Mouse (Mus musculus) splenic B cell, adult 2 months (primary cell): ENCODE results near the gene Smg7.
A peak's percentile ranks its signal among the peaks of the same experiment; 100 is the strongest.

Experiments used
- DNase-seq: peaks from one replicate; pipeline ENCODE4 v3.0.0-alpha.2; 2011; ENCODE audit warnings: low read depth, low spot score
- H3K27me3 ChIP-seq: 2 replicates; pipeline ENCODE4 v1.6.1; 2012; ENCODE audit warnings: mild to moderate bottlenecking, low read length, moderate library complexity, mixed read lengths; ENCODE audit not compliant: control insufficient read depth, poor library complexity, insufficient read depth, severe bottlenecking
- H3K36me3 ChIP-seq: 2 replicates; pipeline ENCODE4 v1.6.1; 2012; ENCODE audit warnings: mild to moderate bottlenecking, low read length, moderate library complexity, mixed read lengths; ENCODE audit not compliant: control insufficient read depth, poor library complexity, insufficient read depth, severe bottlenecking

The Smg7 gene

DNA sequence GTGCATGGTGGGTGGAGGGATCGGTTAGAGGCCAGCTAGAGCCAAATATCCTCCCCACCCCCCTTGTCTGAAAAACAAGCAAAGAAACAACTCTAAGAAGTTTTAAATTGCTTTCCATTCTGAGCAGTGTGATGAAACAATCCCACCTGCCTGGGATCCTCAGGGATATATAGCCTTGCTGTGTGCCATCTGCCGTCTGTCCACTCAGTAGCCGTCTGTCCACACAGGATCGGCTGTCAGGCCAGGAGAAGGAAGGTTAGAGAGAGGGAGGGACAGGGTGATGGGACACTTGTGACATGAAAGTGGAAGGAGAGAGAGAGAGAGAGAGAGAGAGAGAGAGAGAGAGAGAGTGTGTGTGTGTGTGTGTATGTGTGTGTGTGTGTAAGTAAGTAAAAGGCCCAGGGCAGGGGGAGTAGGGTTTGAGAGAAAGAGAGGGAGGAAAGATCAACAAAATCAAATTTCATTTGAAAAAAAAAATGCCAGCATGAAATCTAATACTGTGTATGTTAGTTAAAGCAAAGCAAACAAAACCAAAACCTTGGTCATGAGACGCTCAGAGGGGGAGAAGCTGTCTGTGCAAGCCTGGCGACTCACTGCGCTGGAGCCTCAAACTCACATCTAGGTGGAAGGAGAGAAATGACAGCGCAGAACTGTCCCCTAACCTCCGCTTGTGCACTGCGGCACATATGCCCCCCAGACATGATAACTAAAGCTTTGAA lies 73.7 kb downstream of the Smg7 start:
- Histone ChIP-seq H3K27me3 (no peaks in the 10 kb centered on the region), H3K36me3 (peaks cover 29% of the 10 kb centered on the region)
- no peak for DNase-seq

DNA sequence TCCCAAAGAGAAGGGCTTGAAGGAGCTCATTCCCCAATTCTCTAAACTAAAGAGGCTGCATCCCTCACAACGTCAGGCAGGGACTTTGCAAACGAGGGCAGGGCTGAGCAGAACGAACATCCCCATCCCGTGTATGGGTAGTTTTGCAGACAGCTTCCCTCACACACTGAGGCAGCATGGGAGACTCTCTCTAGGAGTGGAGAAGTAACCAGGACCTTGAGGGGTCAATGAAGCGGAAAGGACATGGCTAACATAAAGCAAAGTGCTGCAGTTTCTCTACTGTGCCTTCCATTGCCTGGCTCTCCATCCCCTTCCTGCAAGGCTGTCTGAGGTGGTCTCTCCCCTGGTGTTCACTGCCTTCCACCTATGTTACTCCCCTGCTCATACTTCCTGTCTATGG lies 74.3 kb downstream of the Smg7 start:
- no peak for DNase-seq
- no peaks in the 10 kb centered on the region for H3K27me3 ChIP-seq
- H3K36me3 ChIP-seq, result peaks cover 28% of the 10 kb centered on the region

DNA sequence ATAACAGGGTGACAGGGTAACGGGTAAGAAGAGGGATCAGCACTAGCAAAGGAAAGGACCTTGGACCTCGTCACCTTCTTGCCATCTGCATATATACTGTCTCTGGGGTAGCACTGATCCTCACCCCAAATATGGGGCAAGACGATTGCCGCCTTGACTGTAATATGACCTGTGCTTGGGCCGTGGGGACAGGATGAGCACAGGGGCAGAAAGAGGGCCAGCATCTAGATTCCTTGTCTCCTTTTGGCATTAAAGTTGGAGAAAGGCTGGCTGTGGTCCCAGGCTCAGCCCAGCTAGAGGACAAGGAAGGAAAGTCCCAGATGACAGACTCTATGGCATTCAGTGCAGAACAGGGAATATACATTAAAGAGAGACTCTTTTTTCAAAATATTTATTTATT lies 76.0 kb downstream of the Smg7 start:
- no peak for DNase-seq
- H3K36me3 ChIP-seq, result peaks cover 28% of the 10 kb centered on the region
- H3K27me3 ChIP-seq, result no peaks in the 10 kb centered on the region

DNA sequence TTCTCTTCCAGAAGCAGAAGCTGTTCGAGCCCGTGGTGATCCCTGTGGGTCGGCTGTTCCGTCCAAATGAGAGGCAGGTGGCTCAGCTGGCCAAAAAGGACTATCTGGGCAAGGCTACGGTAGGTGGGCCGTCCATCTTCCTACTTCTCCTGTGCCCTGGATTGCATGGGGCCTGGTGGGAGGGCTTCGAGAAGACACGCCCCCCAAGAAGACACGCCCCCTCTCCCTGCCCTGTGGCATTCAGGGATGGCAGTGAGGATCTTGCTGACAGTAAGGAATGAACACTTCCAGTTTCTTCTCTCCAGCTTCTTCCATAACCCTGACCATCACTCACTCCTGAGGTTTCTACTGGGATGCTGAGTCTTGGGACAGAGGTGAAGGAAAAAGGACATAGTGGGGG lies 78.2 kb downstream of the Smg7 start:
- no peak for DNase-seq
- H3K36me3 ChIP-seq, result peaks cover 24% of the 10 kb centered on the region
- no peaks in the 10 kb centered on the region for H3K27me3 ChIP-seq

DNA sequence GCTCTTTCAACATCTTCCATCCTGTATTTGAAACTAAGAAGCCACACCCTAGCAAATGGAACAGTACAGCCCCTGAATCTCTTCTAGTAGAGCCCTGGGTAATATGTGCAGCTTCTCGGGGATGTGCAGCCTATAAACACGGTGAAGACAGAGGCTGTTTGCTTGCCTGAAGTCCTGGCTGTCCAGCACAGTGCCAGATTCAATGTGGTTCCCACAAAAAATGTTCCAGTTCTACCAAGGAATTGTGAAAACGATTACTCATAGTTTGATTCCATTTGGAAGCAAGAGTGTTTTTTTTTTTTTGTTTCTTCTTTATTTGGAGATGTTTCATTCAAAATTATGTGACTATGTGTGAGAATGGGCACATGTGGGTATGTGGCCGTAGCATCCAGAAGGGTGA lies 80.7 kb downstream of the Smg7 start:
- no peak for DNase-seq
- no peaks in the 10 kb centered on the region for H3K27me3 ChIP-seq
- H3K36me3 ChIP-seq, result peaks cover 18% of the 10 kb centered on the region

DNA sequence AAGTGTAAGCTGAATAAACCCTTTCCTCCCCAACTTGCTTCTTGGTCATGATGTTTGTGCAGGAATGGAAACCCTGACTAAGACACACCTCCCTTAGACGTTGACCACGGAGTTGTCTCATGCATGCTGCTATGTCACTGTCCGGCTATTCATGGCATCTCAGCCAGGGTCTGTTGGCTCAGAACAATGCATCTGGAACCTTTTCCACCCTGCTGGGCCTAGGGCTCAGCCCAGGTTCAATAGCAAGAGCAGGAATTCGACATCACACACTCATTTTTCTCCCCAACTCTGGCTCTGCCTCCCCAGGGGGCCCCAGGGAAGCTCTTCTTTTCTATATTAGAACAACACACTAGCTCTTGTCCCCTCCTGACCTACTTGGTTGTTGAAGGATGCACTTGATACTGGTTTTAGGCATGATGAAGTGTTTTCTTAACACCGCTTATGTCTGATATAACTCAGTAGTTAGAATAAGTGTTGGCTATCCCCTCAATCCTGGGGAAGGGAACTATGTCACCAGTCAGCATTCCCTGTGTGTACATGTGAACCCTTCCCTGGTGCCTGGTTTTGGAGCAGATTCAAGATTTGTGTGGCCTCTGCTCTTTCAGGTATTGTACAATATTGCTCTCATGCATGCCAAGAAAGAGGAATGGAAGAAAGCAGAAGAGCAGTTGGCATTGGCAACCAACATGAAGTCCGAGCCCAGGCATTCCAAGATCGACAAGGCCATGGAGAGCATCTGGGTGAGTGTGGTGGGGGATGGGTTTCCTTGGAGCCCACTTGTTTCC lies 81.3 kb downstream of the Smg7 start:
- peaks cover 16% of the 10 kb centered on the region for H3K36me3 ChIP-seq
- DNase-seq, result no peak

DNA sequence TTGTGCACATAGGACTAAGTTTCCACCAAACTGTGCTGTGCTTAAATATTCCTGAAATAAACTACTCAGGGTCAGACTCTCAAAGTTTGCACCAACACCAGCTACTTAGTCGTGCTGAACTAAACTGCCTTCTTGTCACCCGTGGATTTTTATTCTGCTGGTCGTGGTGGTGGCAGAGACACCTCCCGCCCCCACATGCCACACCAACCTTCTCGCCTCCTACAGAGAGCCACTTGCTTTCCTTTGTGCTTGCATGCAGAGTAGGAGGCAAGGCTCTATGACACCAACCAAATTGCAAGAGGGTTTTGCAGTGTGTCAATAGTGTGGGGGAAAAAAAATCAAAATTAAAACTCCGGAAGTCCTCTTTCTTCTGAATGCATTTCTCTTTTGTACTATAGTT lies 82.9 kb downstream of the Smg7 start:
- peaks cover 19% of the 10 kb centered on the region for H3K36me3 ChIP-seq
- no peaks in the 10 kb centered on the region for H3K27me3 ChIP-seq
- DNase-seq, result no peak

More for the DNA sequence above, 81.3 kb downstream of the Smg7 start:
- H3K27me3 ChIP-seq, result no peaks in the 10 kb centered on the region

DNA sequence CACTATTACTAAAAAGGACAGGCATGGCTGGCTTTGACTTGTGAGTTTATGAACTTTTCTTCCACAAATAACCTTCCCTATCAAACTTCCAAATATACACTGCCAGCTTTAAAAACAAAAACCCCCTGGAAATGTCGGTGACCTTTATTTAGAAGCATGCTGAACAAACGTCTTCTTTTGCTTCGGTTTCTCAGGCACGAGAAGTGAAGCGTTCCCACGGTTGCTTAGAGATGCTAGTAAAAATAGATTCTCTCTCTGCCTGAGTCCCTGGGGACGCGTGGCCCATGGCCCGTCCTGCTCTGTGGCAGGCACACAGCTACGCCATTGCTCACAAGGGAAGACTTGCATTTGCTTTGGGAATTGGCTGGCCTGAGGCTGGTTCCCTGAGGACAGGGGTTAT lies 84.7 kb downstream of the Smg7 start:
- H3K36me3 ChIP-seq, result peaks cover 15% of the 10 kb centered on the region
- no peaks in the 10 kb centered on the region for H3K27me3 ChIP-seq
- peak; percentile 90 for DNase-seq

DNA sequence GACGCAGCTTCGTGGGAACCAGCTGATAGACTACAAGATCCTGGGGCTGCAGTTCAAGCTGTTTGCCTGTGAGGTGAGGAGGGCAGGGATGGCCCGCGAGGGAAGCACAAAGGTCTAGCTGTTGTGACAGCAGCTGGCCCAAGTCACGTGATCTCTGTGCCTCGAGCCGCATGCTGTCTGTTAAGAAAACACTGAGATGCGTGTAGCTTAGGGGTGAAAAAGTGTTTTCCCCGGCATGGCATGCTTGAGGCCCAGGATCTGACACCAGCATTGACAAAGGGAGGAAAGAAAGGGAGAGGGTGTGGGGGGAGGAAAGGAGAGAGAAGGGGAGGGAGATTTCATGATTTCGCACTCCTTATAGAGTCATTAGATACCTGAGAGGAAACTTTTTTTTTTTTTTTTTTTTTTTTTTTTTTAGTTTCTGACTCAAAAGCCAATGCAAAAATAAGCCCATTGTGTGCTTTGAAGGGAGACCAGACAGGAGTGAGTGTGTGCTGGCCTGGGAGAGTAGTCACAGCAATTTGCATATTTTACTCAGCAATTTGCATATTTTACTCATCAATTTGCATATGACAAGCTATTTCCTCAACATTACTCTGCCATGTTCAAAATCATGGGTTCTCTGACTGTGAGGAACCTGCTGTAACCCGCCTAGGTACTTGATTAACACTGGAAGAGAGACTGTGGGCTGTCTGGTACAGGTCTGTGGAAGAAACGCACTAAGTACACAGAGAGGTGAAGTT lies 85.2 kb downstream of the Smg7 start:
- Histone ChIP-seq H3K36me3 (peaks cover 12% of the 10 kb centered on the region; the same call in 1 of the 2 replicates), H3K27me3 (no peaks in the 10 kb centered on the region)
- peak; percentile 93 for DNase-seq

DNA sequence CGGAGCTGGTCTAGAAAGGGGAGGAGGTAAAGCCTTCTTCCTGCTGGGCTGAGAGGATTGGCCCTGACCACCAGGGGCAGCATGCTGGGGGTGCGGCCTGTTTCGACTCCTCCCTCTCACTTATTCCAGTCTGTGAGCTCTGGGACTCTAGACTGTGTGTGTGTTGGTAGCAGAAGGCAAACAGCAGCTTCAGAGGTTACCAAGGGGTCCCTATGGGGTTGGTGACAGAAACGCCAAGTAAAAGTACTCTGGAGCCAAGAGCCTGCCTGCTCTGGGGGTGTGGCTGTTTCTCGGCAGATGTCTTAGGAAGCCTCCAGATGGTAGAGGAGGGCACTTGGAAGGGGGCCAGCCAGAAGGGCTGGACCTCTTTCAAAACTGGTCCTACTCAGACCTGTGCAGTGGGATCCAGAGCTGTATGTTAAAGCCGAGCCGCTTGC lies 87.2 kb downstream of the Smg7 start:
- peak; percentile 68 for DNase-seq

DNA sequence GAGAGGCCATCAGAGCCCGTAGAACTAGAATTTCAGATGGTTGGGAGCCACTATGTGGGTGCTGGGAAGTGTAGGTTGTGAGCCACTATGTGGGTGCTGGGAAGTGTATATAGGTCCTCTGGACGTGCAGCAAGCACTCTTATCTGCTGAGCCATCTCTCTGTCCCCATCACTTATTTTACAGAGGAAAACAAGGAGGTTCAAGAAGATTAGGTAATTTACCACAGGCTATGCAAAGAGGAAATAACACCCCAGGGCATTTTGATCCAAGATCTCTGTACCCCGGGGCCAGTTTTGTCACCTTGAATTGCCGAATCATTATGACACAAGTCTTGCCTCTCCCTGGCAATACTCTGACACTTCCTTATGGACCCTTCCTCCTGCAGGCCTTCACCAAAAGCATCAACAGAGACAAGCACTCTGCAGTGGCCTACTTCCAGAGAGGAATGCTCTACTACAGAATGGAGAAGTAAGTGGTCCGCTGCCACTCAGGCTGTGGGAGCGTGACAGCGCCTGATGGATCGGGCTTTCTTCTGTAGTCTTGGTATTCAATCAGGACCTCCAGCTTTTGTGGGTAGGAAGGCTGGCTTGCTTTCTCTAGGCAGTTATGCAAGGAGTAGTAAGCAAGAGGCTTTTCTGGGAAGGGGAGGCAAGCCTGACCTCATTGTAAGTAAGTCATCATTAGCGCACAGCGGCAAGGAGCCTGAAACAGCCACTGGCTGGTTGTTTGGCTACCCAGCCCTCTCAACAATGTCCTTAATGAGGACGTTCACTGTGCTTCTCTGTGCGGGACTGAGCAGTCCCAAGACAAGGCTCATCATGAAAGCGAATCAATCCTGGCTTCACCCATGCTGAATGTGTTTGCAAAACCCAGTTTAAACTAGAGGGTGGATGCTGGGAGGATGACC lies 91.7 kb downstream of the Smg7 start:
- Histone ChIP-seq H3K36me3 (peaks cover 13% of the 10 kb centered on the region), H3K27me3 (no peaks in the 10 kb centered on the region)
- no peak for DNase-seq

More for the DNA sequence above, 87.2 kb downstream of the Smg7 start:
- peaks cover 15% of the 10 kb centered on the region for H3K36me3 ChIP-seq
- no peaks in the 10 kb centered on the region for H3K27me3 ChIP-seq

DNA sequence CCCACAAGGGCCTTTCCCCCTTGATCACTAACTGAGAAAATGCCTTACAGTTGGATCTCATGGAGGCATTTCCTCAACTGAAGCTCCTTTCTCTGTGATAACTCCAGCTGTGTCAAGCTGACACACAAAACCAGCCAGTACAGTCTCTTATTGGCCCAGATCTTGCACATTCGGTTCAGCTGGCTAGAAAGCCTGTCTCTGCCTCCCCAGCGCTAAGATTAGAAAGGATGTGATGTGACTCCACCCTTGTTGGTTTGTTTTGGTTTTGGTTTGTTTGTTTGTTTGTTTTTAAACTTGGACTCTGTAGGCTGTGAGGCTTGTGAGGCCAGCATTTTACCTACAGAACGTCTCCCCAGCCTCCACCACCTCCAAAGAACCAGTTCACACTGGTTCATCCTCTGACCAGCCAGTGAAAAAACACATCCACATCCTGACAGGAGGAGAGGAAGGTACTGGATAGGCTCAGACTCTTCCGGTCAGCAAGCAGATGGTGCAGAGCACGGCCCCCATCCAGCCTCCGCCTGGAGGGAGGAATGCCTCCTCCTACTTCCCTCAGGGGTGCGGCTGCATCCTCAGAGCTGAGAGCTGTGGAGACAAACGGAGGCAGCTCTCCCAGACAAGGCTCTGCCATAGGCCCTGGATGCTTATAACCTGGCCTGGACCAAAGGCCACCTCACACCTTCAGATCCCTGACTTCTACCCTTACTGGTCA lies 92.7 kb downstream of the Smg7 start:
- DNase-seq, result no peak
- Histone ChIP-seq H3K27me3 (no peaks in the 10 kb centered on the region), H3K36me3 (peaks cover 8% of the 10 kb centered on the region)

DNA sequence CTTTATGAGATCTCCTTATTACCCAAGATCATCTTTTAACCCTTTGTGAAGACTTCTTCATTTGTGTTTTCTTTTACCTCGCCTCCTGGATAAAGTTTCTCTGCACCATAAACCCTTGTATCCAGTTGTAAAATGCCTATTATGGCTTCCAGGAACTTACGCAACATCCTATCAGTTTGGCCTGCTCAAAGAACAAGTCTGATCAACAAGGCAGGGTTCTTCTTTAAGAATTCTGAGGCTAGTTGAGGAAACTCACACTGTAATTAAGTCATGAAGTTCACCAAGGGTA lies 94.1 kb downstream of the Smg7 start:
- no peak for DNase-seq
- Histone ChIP-seq H3K36me3 (peaks cover 8% of the 10 kb centered on the region), H3K27me3 (no peaks in the 10 kb centered on the region)
